Mouse (Mus musculus) left cerebral cortex, adult 2 months (tissue): Measurements from ENCODE around the gene Svep1. TPM values are rescaled to one million over a fixed set of nuclear protein-coding genes. Genes with fewer than 3 reads are reported as not detected.

Experiments
- DNase-seq, 2 experiments: peaks; one replicate each; pipeline ENCODE4 v3.0.0; 2021 to 2022; ENCODE audit warnings: low spot score in 2 of 2, mixed read lengths in 1 of 2; ENCODE audit errors: extremely low spot score in 1 of 2
- H3K27ac ChIP-seq: fragments of 200-600 bp; 2 replicates; pipeline ENCODE4 v1.8.1; 2022
- H3K4me3 ChIP-seq: fragments of 200-600 bp; 2 replicates; pipeline ENCODE4 v1.8.1; 2022
- CTCF ChIP-seq: fragments of 200-600 bp; IDR thresholded peaks from 2 replicates; pipeline ENCODE4 v1.8.1; 2022; ENCODE audit warnings: antibody characterized with exemption, mild to moderate bottlenecking, moderate library complexity
- intact Hi-C: fragments of 180-260 bp; cut with DNase I; formaldehyde crosslinking; loops from one replicate; pipeline ENCODE4 v1.15.1; 2025
- total RNA-seq, 2 experiments: library from RNA; stranded (reverse); gene quantifications; 2 replicates each; pipeline ENCODE4 v1.2.3; 2021

Gene Svep1
- total RNA-seq, 2 experiments from 2014 or later: 0.77 to 1.0 TPM

DNA sequence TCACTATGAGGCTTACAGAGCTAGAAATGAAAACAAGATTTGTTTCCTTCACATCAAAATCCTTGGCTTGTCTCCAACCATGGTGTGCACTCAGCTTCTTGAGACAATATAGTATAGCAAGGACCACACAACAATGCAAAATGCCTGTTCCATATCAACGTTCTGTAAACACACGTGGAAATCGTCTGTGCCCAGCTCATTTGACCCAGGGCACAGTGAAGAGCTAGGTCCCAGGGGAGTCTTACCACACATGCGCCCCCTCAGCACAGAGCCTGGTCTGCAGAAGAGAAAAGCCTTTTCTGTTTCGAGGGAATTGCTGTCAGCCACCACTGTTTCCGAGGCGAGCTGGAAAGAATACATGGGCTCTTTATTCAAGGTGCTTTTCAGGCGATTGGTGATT is 91.2 kb downstream of the Svep1 start:
- no peak for DNase-seq
- Histone ChIP-seq H3K4me3 (no peak overlapping the region), H3K27ac (no peak overlapping the region)
- intact Hi-C loops: no loop called here
- TF ChIP-seq CTCF: no peak

DNA sequence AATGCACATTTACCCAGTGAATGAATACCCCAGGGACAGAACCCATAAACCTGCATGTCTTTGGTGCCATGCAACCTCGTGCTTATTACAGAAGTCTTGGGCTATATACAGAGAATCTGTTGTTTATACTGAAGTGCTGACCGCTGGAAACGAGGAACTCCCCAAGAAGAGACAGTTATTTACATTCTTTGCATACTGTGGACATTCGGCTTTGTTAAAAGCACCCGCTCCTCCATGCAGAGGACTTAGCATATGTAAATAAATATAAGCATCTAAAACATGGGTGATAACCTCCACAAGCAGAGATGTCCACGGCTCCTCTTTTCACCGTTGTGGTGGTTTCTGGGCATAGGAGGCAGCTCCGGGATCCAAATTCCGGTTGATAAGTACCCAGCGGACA is 95.7 kb downstream of the Svep1 start:
- no peak for TF ChIP-seq CTCF
- Histone ChIP-seq H3K4me3 (no peak overlapping the region), H3K27ac (no peak overlapping the region)
- DNase-seq: no peak
- intact Hi-C loops: no loop called here

DNA sequence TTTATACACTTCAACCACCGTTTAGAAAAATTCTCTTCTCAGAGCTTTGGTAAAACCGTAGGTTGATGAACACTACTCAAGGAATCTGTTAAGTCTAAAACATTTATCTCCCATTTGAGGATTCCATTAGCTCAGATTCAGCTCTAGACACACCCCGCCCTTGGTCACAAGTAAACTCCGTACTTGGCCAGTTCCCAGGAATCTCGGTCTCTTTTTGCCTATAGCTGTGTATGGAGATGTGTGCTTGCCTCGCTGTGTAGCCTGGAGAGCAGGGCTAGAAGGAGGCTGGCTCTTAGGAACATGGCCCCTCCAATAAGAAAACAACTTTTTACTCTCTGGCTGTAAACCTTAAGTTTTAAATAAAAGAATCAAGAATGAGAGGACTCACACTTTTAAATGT is 96.9 kb downstream of the Svep1 start:
- no peak for DNase-seq
- Histone ChIP-seq H3K27ac (no peak overlapping the region), H3K4me3 (no peak overlapping the region)
- intact Hi-C loops: no loop called here
- TF ChIP-seq CTCF: no peak

DNA sequence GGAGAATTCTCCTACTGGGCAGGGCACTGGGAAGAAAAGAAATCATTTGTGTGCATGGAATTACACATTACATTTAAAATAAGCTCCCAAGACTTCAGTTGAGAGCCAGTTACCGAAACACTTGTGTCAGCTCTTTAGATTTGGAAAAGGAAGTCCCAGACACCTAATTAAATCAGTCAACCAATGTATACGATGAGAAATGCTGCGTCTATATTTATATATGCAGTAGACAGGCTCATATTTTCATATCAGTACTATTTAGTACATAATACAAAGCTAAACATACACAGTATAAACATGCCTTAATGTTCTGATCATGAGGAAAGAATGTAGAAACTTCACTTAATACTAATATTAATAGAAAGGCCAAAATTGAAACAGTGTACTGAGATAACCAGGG is 98.3 kb downstream of the Svep1 start:
- DNase-seq: no peak
- Histone ChIP-seq H3K27ac (no peak overlapping the region), H3K4me3 (no peak overlapping the region)
- intact Hi-C loops: no loop called here
- no peak for TF ChIP-seq CTCF

DNA sequence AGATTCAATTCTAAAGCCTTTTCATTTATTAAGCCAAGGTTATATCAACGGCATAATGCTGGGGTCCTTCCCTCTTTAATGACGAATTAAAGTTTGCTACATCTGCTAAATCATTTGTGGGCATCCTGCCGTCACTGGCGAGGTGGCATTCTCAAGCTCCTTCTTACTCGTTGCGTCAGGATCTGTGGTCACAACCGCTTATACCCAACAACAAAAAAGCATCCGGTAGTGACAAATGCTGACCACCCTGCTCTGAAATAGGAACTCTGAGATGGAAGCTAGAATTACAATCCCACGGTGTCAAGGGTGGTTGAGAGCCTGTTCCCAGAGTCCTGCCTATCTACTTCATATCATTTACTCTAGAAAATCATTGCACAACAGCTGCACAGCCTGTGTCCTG is 108.9 kb downstream of the Svep1 start:
- H3K4me3 ChIP-seq: no peak overlapping the region
- H3K27ac ChIP-seq: no peak overlapping the region
- intact Hi-C loops: no loop called here
- no peak for DNase-seq
- no peak for TF ChIP-seq CTCF

DNA sequence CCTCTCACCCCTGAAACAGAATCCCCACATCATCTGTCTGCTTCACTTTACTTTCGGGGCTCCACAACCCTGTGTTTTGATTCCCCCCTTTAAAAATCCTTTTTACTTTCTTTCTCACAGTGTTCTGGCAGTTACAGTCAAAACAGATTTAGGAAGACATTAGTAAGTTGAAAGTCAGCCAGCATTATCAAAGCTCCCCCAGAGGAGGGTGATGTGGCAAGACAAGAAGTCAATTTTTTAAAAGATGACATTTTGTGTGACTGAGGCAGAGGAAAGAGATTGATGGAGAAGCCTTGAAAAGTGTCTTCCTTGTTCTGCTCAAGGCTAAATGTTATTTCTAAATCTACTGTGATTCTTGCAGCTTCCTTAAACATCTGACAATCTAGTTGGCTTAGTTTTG is 119.9 kb downstream of the Svep1 start:
- H3K27ac ChIP-seq: no peak overlapping the region
- intact Hi-C loops: loop anchor here (10.0 kb wide), 1 partner anchor 658 kb away; no protein-coding TSS in a partner anchor
- no peak overlapping the region for H3K4me3 ChIP-seq
- no peak for TF ChIP-seq CTCF
- DNase-seq: no peak

DNA sequence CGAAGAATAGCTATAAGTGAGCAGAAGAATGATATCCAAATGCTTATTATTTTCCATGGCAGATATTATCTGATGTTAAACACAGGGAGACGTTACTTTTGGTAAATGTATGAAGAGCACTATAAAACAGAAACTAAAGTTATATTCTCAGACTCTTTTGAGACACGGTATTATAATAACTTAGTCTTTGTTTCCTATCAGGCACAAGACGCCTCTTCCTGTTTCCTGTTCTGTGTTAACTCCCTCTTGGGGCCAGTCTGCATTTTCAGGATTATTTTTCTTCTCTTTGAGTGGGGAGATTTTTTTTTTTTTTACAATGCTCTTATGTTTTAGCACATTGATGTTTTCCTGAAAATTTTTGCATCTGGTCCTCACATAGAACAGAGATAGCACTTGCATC is 120.5 kb downstream of the Svep1 start:
- no peak; the same call in 1 of the 2 replicates for TF ChIP-seq CTCF
- H3K27ac ChIP-seq: no peak overlapping the region
- no peak for DNase-seq
- H3K4me3 ChIP-seq: no peak overlapping the region
- intact Hi-C loops: loop anchor here (10.0 kb wide), 1 partner anchor 659 kb away; no protein-coding TSS in a partner anchor

DNA sequence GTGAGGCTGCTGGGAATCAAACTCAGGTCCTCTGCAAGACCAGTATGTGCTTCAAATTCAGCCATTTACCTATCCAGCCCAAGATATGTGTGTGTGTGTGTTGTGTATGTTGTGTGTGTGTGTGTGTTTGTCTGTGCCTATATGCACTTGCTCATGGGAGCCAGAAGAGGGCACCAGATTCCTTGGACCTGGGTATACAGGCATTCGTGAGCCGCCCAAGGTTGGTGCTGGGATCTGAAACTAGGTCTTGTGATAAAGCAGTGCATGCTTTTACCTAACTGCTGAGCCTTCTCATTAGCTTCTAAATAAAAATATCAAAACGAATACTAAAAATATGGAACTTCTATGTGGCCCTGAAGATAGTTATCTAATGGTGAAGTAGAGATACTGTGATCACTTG is 121.3 kb downstream of the Svep1 start:
- intact Hi-C loops: loop anchor here (10.0 kb wide), 1 partner anchor 659 kb away; no protein-coding TSS in a partner anchor
- no peak; the same call in 1 of the 2 replicates for TF ChIP-seq CTCF
- Histone ChIP-seq H3K4me3 (no peak overlapping the region), H3K27ac (no peak overlapping the region)
- DNase-seq: no peak

DNA sequence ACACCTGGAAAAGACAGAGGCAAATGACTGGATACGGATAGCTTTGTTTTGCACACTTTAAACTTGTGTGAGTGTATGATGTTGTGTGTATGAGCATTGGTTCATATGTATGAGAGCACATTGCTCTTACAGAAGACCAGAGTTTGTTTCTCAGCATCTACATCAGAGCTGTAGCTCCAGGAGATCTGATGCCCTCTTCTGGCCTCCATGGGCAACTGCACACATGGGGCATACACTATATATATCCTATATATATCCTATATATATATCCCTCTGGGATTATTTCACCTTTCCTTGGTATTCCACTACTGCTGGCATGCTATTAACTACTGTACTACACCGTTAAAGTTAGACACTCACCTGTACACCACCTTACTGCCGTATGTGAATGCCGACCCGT is 122.5 kb downstream of the Svep1 start:
- intact Hi-C loops: loop anchor here (10.0 kb wide), 1 partner anchor 661 kb away; no protein-coding TSS in a partner anchor
- TF ChIP-seq CTCF: no peak
- no peak overlapping the region for H3K4me3 ChIP-seq
- no peak for DNase-seq
- no peak overlapping the region for H3K27ac ChIP-seq

DNA sequence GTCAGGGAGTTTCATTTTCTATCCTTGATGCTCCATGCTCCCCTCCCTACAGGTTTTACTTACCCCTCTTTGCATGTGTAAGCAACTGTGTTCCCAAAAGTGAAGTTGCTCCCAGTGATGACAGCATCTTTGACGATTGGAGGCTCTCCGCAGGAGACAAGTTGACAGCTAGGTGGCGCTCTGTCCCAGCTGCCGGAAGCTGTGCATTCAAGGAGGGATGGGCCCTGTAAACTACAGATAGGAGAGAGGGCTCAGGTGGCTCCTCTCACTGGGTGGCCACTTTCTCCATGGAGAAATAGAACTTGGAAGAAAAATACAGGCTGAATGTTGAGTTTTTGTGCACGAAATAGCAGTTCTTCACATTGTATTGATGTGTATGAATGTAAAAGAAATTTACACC is 124.1 kb downstream of the Svep1 start:
- Histone ChIP-seq H3K27ac (no peak overlapping the region), H3K4me3 (no peak overlapping the region)
- DNase-seq: peak; percentile 52 to 81
- intact Hi-C loops: loop anchor here (1.0 to 10.0 kb wide), 2 partner anchors 171 to 662 kb away; no protein-coding TSS in a partner anchor
- peak; percentile 96 for TF ChIP-seq CTCF

DNA sequence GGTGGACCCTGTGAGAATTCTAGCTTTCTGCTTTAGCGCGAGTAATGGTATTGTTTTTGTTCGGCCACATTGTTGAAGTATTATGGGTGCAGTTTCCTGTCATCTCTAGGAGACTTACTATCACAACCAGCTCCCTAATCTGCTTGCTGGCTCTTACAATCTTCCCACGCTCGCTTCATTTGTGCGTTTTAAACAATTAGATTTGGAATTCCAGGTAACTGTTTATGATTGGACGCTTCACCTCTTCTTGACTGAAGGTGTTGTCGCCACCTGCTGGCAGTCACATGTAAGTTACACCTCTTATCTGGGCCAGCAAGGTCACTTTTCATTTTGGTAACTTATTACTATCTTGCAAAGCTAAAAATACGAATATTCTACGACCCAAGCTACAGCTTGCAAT is 127.0 kb downstream of the Svep1 start:
- DNase-seq: peak; percentile 37 to 51
- Histone ChIP-seq H3K4me3 (no peak overlapping the region), H3K27ac (no peak overlapping the region)
- TF ChIP-seq CTCF: peak; percentile 87
- intact Hi-C loops: loop anchor here (1.0 to 10.0 kb wide), 4 partner anchors 152 to 665 kb away; no protein-coding TSS in a partner anchor

DNA sequence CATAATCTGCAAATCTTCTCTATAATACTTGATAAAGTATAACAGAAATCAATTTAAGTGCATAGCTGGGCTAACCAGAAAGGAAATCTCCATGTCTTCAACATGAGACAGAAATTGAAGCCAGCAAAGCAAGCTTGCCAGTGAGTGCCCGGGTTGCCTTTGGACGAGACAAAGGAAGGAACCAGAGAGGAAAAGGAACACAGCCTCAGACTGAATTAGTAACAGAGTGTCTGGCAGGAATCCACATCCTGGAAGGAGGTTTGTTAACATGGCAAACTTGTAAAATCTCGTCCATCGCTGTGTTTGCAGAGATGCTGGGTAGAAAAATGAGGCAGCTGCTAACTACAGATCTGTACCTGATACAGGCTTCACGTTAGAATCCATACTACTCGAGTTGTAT is 128.7 kb downstream of the Svep1 start:
- TF ChIP-seq CTCF: no peak
- Histone ChIP-seq H3K4me3 (no peak overlapping the region), H3K27ac (no peak overlapping the region)
- no peak for DNase-seq
- intact Hi-C loops: loop anchor here (5.0 kb wide), 2 partner anchors 151 to 406 kb away; no protein-coding TSS in a partner anchor

DNA sequence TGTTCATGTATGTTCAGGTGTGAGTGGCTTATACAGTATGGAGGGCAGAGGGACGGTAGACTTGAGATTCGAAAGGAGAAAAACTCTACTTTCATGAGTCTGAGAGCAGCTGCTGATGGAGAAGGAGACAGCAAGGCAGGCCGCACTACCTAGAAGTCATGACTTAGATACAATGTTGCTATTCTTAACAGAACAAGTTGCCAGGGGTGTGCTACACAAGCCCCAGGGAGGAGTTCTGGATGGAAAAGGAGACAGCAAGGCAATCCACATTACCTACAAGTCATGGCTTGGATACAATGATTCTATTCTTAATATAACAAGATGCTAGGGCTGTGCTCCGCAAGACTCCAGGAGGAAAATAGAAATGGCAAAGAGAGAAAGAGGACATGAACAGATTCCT is 129.1 kb downstream of the Svep1 start:
- Histone ChIP-seq H3K4me3 (no peak overlapping the region), H3K27ac (no peak overlapping the region)
- no peak for DNase-seq
- intact Hi-C loops: loop anchor here (5.0 kb wide), 2 partner anchors 150 to 405 kb away; no protein-coding TSS in a partner anchor
- no peak for TF ChIP-seq CTCF
